Mouse (Mus musculus): ENCODE measurements at regions not wholly inside any gene's neighbourhood (a gene's known extent, or its start where the extent isn't known, plus 50 kb on each side); places are given as distances from the start of the nearest gene placed in this dataset.
A peak's percentile ranks its signal among the peaks of the same experiment; 100 is the strongest.

DNA sequence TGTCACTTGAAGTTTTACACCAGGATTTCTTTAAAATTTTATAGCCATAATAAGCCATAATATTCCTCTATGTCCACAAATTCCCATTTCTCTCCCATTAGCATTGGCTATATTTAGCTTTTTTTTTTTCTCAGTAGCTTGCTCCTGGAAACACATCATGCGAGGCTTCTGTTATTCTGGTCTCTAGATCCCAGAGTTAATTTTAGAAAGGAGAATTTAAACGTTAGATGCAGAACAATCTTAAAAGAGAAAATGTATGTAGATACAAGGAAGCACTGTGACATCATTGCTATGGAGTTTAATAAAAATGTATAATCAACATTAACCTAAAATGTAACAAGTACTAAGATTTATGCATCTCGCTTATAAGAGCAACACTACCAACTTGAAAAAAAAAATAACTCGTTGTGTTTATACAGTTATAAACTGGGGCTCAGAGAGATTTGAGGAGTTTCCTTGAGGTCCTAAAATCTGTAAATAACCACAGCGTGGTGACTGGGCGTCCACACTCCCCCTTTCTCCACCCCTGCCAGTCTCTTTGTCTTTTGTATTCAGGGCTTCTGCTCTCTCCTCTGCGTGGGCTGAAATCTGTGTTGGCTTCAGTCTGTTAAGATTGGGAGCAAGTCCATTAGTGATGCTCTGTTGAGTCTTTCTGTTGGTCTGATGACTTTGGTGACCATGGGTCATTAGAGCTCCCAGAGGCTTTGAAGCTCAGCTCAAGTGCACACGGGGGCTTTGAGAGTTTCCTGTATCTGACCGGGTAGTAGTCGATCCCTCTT is 188.8 kb downstream of the Dusp6 start:
- H3K9me3 ChIP-seq (replicated peaks; ENCODE audit: control insufficient read depth, low read length): no peaks in the 10 kb centered on the region
- DNase-seq (ENCODE audit: low spot score) (peak; percentile 24), ATAC-seq (0 out of 2 replicates have a peak, but pooled peaks have one; percentile 19)
- H3K36me3 ChIP-seq (ENCODE audit: control insufficient read depth, insufficient read depth, low read length): no peaks in the 10 kb centered on the region
- no peak overlapping the region for H3K27ac ChIP-seq (ENCODE audit: low read depth, low read length)
- WGBS: 10% methylated on average over 10 of the region's 10 CpGs
- H3K9ac ChIP-seq (ENCODE audit: low read length): no peak overlapping the region
- no peak overlapping the region for H3K4me3 ChIP-seq (ENCODE audit: low read depth, low read length)
- H3K4me2 ChIP-seq (ENCODE audit: low read length): no peak overlapping the region
- H3K27me3 ChIP-seq (replicated peaks; ENCODE audit: control insufficient read depth, insufficient read depth, low read length): no peaks in the 10 kb centered on the region
- H3K4me1 ChIP-seq (ENCODE audit: control insufficient read depth, insufficient read depth, low read length): peaks cover 7% of the 10 kb centered on the region

DNA sequence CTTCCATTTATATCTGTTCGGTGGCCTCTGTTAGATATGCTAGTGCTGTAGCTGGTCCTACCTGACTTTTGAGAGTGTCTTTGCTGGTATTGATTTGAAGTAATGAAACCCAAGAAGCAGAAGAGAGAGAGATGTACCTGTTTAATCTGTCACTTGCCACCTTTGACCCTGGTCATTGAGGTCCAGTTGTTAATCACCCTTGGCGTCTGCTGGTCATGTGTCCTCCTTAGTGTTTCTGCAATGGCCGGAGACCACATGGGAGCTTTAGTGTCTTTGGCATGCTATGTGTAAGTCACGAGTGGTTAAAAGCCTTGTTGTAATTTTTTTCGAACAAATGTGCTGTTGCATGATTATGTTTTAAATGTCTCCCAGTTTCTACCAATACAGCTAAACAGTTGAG is 193.1 kb downstream of the Dusp6 start:
- Histone ChIP-seq H3K4me2 (ENCODE audit: low read length) (no peak overlapping the region), H3K4me3 (ENCODE audit: low read depth, low read length) (no peak overlapping the region), H3K9me3 (replicated peaks; ENCODE audit: control insufficient read depth, low read length) (no peaks in the 10 kb centered on the region), H3K4me1 (ENCODE audit: control insufficient read depth, insufficient read depth, low read length) (peaks cover 7% of the 10 kb centered on the region), H3K9ac (ENCODE audit: low read length) (no peak overlapping the region), H3K27ac (ENCODE audit: low read depth, low read length) (no peak overlapping the region), H3K36me3 (ENCODE audit: control insufficient read depth, insufficient read depth, low read length) (no peaks in the 10 kb centered on the region), H3K27me3 (replicated peaks; ENCODE audit: control insufficient read depth, insufficient read depth, low read length) (no peaks in the 10 kb centered on the region)
- 91% methylated on average over 5 of the region's 5 CpGs for WGBS
- DNase-seq (ENCODE audit: low spot score) (no peak), ATAC-seq (no peak)

DNA sequence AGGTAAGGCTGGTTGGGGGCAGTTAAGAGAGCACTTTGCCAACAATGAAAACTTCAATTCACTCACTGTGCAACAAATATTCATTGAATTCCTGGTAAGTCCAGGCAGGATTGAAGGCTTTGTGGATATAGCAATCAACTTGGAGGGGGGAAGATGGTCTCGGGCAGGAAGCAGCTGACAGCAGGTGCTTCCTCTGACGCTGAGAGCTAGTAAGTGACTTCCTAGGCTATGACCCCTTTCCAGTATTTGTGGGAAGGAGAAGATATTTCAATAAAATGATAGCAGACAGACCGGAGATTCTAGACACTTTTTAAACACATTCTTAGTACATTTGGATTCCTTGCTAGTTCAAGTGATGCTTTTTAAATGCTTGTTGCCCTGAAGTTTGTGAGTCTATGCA is 195.0 kb downstream of the Dusp6 start:
- Histone ChIP-seq H3K27ac (ENCODE audit: low read depth, low read length) (no peak overlapping the region), H3K27me3 (replicated peaks; ENCODE audit: control insufficient read depth, insufficient read depth, low read length) (no peaks in the 10 kb centered on the region), H3K4me1 (ENCODE audit: control insufficient read depth, insufficient read depth, low read length) (0 out of 2 replicates have a peak, but pooled peaks cover 3% of the 10 kb centered on the region), H3K9ac (ENCODE audit: low read length) (no peak overlapping the region), H3K36me3 (ENCODE audit: control insufficient read depth, insufficient read depth, low read length) (no peaks in the 10 kb centered on the region), H3K9me3 (replicated peaks; ENCODE audit: control insufficient read depth, low read length) (no peaks in the 10 kb centered on the region), H3K4me3 (ENCODE audit: low read depth, low read length) (no peak overlapping the region), H3K4me2 (ENCODE audit: low read length) (no peak overlapping the region)
- DNase-seq (ENCODE audit: low spot score) (no peak), ATAC-seq (no peak)
- 83% methylated on average over 3 of the region's 3 CpGs for WGBS

DNA sequence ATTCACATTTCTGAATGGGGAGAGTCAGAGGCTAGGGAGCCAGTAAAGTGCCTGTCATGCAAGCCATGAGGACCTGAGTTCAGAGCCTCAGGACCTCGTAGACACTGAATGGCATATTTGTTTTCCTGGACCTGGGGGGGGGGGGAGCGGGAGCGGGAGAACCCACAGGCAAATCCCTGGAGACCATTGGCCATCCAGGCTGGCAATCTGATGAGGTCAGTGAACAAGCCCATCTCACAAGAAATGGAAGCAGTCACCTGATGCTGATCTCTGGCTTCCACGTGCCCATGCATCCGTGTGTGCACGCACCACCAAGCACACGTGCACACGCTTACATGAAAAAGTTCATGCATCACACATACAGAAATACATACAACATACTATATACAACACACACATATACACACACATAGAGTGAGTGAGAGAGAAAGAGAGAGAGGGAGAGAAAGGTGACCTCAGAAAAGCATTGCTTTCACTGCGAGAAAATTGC is 196.2 kb downstream of the Dusp6 start:
- no peak overlapping the region for H3K9ac ChIP-seq (ENCODE audit: low read length)
- H3K27ac ChIP-seq (ENCODE audit: low read depth, low read length): no peak overlapping the region
- 77% methylated on average over 9 of the region's 9 CpGs for WGBS
- DNase-seq (ENCODE audit: low spot score) (no peak), ATAC-seq (no peak)
- H3K27me3 ChIP-seq (replicated peaks; ENCODE audit: control insufficient read depth, insufficient read depth, low read length): no peaks in the 10 kb centered on the region
- no peak overlapping the region for H3K4me3 ChIP-seq (ENCODE audit: low read depth, low read length)
- no peaks in the 10 kb centered on the region for H3K36me3 ChIP-seq (ENCODE audit: control insufficient read depth, insufficient read depth, low read length)
- no peak overlapping the region for H3K4me2 ChIP-seq (ENCODE audit: low read length)
- 0 out of 2 replicates have a peak, but pooled peaks cover 3% of the 10 kb centered on the region for H3K4me1 ChIP-seq (ENCODE audit: control insufficient read depth, insufficient read depth, low read length)
- H3K9me3 ChIP-seq (replicated peaks; ENCODE audit: control insufficient read depth, low read length): no peaks in the 10 kb centered on the region

DNA sequence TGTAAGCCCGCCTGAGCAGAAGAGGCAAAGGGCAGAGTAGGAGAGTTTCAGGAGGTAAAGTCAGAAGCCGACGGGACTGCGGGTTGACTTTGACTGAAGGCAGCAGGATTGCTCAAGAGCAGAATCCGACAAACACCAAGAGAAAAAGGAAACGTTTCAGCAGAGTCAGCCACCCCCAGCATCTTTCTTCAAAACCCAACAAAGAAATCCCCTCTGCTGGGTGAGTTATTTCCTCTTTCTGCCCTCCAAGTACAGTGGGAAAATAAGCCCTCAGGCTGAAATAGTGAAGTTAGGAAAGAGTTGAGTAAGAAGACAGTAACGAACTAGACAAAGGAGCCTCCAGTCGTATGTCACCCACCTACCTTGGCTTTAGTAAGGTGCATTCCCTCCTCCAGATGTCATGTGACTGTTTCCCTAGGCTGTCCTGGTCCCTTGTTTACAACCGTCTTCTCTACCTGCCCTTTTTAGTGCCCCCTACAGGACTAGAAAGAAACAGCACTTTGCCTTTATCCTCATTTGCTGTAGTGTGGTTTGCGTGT is 196.9 kb downstream of the Dusp6 start:
- DNase-seq (ENCODE audit: low spot score): no peak
- Histone ChIP-seq H3K4me1 (ENCODE audit: control insufficient read depth, insufficient read depth, low read length) (0 out of 2 replicates have a peak, but pooled peaks cover 3% of the 10 kb centered on the region), H3K9me3 (replicated peaks; ENCODE audit: control insufficient read depth, low read length) (no peaks in the 10 kb centered on the region), H3K4me3 (ENCODE audit: low read depth, low read length) (no peak overlapping the region), H3K9ac (ENCODE audit: low read length) (no peak overlapping the region), H3K27me3 (replicated peaks; ENCODE audit: control insufficient read depth, insufficient read depth, low read length) (no peaks in the 10 kb centered on the region), H3K27ac (ENCODE audit: low read depth, low read length) (no peak overlapping the region), H3K4me2 (ENCODE audit: low read length) (no peak overlapping the region), H3K36me3 (ENCODE audit: control insufficient read depth, insufficient read depth, low read length) (no peaks in the 10 kb centered on the region)
- no peak for ATAC-seq
- WGBS: 53% methylated on average over 10 of the region's 10 CpGs

DNA sequence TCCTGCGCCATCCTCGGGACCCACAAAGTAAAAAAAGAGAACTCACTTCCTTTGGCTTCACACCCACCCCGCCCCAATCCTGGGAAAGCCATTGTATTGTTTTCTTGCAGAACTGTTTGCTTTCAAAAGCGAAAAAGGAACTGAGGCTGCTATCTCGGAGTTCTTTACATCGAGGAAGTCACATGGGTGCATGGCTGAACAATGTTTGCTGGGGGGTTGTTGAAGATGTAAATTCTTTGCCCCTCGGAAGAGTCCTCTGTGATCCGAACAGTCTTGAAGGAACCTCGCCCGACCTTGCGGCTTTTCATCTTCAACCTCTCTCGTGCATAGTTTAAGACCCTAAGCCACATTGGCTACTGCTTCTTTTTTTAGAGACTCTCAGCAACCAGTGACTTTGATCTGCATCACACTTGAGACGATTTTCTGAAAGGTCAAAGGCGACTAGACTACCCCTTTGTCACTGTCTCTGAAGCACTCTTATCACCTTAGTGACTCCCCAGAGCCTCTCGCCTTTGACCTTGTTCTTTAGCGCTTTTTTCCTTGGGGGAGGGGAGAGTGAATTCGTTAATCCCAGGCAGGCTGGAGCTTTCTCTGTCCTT is 197.9 kb downstream of the Dusp6 start:
- H3K4me1 ChIP-seq (ENCODE audit: control insufficient read depth, insufficient read depth, low read length): 0 out of 2 replicates have a peak, but pooled peaks cover 3% of the 10 kb centered on the region
- H3K9me3 ChIP-seq (replicated peaks; ENCODE audit: control insufficient read depth, low read length): no peaks in the 10 kb centered on the region
- H3K4me2 ChIP-seq (ENCODE audit: low read length): peak overlapping the region; percentile 53
- H3K36me3 ChIP-seq (ENCODE audit: control insufficient read depth, insufficient read depth, low read length): no peaks in the 10 kb centered on the region
- WGBS: 6% methylated on average over 17 of the region's 17 CpGs
- ATAC-seq (peak; percentile 40), DNase-seq (ENCODE audit: low spot score) (peak; percentile 37)
- no peak overlapping the region for H3K27ac ChIP-seq (ENCODE audit: low read depth, low read length)
- no peaks in the 10 kb centered on the region for H3K27me3 ChIP-seq (replicated peaks; ENCODE audit: control insufficient read depth, insufficient read depth, low read length)
- peak overlapping the region; percentile 23 for H3K4me3 ChIP-seq (ENCODE audit: low read depth, low read length)
- peak overlapping the region; percentile 42 for H3K9ac ChIP-seq (ENCODE audit: low read length)

DNA sequence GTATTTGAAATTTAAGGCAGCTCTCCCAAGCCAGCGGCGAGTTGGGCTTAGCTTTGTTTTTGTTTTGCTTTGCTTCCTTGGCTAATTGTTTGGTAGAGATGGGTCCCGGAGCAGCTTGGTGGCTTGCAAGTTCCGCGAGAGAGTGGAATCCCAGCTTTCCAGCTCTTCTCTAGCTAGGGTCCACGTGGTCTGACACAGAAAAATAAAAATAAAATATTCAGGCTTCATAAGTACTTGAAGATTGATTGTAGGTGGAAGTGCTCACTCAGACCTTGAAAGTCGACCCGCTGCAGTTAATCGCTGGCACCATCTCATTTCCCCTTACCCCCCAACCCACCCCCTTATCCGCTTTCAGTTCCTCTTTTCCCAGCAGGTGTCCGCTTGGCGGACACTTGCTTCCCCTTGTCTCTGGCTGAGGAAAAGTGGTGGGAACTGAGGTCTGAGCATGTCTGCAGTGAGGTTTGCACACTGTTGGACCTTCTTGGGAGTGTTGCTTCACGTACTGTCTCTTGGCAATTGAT is 198.5 kb downstream of the Dusp6 start:
- ATAC-seq: peak; percentile 61; the same call in 1 of the 2 replicates
- Histone ChIP-seq H3K9ac (ENCODE audit: low read length) (peak overlapping the region; percentile 42), H3K9me3 (replicated peaks; ENCODE audit: control insufficient read depth, low read length) (no peaks in the 10 kb centered on the region), H3K4me1 (ENCODE audit: control insufficient read depth, insufficient read depth, low read length) (0 out of 2 replicates have a peak, but pooled peaks cover 3% of the 10 kb centered on the region), H3K36me3 (ENCODE audit: control insufficient read depth, insufficient read depth, low read length) (no peaks in the 10 kb centered on the region), H3K27me3 (replicated peaks; ENCODE audit: control insufficient read depth, insufficient read depth, low read length) (no peaks in the 10 kb centered on the region), H3K4me2 (ENCODE audit: low read length) (peak overlapping the region; percentile 53), H3K27ac (ENCODE audit: low read depth, low read length) (no peak overlapping the region), H3K4me3 (ENCODE audit: low read depth, low read length) (peak overlapping the region; percentile 23)
- DNase-seq (ENCODE audit: low spot score): no peak
- 5% methylated on average over 13 of the region's 13 CpGs for WGBS

DNA sequence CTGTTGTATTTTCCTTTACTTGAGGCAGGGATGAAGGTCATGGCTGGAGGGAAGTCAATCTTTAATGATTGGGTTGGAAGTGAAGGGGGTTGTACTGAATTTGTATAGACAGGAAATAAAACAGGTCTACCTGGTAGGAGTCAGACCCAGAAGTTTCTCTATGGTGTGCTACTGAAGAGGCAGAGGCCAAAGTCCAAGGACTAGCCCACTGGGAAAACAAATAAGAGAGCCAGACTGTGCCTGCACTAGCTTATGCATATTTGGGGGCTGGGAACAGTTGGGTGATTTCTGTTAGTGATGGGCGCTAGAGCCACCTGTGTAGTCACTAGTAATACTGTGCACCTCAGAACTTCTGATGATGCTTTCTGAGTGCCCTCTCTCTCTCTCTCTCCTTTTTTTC is 203.7 kb downstream of the Dusp6 start:
- Histone ChIP-seq H3K9me3 (replicated peaks; ENCODE audit: control insufficient read depth, low read length) (no peaks in the 10 kb centered on the region), H3K27me3 (replicated peaks; ENCODE audit: control insufficient read depth, insufficient read depth, low read length) (no peaks in the 10 kb centered on the region), H3K4me1 (ENCODE audit: control insufficient read depth, insufficient read depth, low read length) (no peaks in the 10 kb centered on the region), H3K36me3 (ENCODE audit: control insufficient read depth, insufficient read depth, low read length) (no peaks in the 10 kb centered on the region), H3K27ac (ENCODE audit: low read depth, low read length) (no peak overlapping the region), H3K4me3 (ENCODE audit: low read depth, low read length) (no peak overlapping the region), H3K4me2 (ENCODE audit: low read length) (no peak overlapping the region), H3K9ac (ENCODE audit: low read length) (no peak overlapping the region)
- ATAC-seq (no peak), DNase-seq (ENCODE audit: low spot score) (no peak)
- WGBS: 86% methylated on average over 1 of the region's 1 CpGs
